Mouse (Mus musculus) forebrain, embryonic 10.5 days (tissue): ENCODE measurements around the gene Mex3b. TPM values are rescaled to one million over a fixed set of nuclear protein-coding genes. Genes with fewer than 3 reads are reported as not detected.

Experiments
- DNase-seq: peaks from one replicate; pipeline ENCODE4 v3.0.0-alpha.2; 2017; ENCODE audit warnings: low spot score; ENCODE audit errors: extremely low spot score
- H3K27ac ChIP-seq: fragments of 300-500 bp; sonication (generic); 2 replicates; pipeline ENCODE4 v1.5.1; 2016; ENCODE audit warnings: mild to moderate bottlenecking
- H3K27me3 ChIP-seq: fragments of 300-500 bp; sonication (generic); 2 replicates; pipeline ENCODE4 v1.6.1; 2016; ENCODE audit warnings: mild to moderate bottlenecking; ENCODE audit not compliant: poor library complexity, severe bottlenecking
- H3K36me3 ChIP-seq: fragments of 300-500 bp; sonication (generic); replicated peaks from 2 replicates; pipeline ENCODE4 v1.6.1; 2016; ENCODE audit warnings: mild to moderate bottlenecking, moderate library complexity
- H3K4me1 ChIP-seq: fragments of 300-500 bp; sonication (generic); 2 replicates; pipeline ENCODE4 v1.6.1; 2016
- H3K4me3 ChIP-seq: fragments of 300-500 bp; sonication (generic); 2 replicates; pipeline ENCODE4 v1.5.1; 2016; ENCODE audit warnings: mild to moderate bottlenecking, moderate library complexity
- H3K9me3 ChIP-seq: fragments of 300-500 bp; sonication (generic); 2 replicates; pipeline ENCODE4 v1.6.1; 2016; ENCODE audit warnings: mild to moderate bottlenecking, moderate library complexity
- WGBS: fragments of 180-500 bp; shearing (Covaris S2); methylation state at CpG from one replicate; pipeline ENCODE4 v1.1.7; 2016; 5-methylcytosine and 5-hydroxymethylcytosine counted together
- polyA plus RNA-seq: library from polyadenylated mRNA; unstranded; fragments of >200 nt; fragmentation: Nextera tagmentation; extraction: Ambion mirVana; gene quantifications from 2 replicates; pipeline ENCODE4 v1.2.1, GENCODE M21; 2016

Mex3b gene
- 23.8 and 24.2 TPM in 2 replicates for polyA plus RNA-seq

GRCm38 (mm10) chr7:82867271-82868121 lies at the start of gene Mex3b:
Mex3b (plus strand) TSS chr7:82867333.
- peak within 1 kb of the TSS; percentile 99 for H3K4me3 ChIP-seq
- peaks cover 36% of the 10 kb centered on the region for H3K36me3 ChIP-seq
- peaks cover 52% of the 10 kb centered on the region for H3K4me1 ChIP-seq
- DNase-seq = peak; percentile 58
- H3K27ac ChIP-seq = peak within 1 kb of the TSS; percentile 100
- WGBS = under 1% methylated on average over 82 of the region's 87 CpGs
- no peaks in the 10 kb centered on the region for H3K9me3 ChIP-seq
- H3K27me3 ChIP-seq = no peaks in the 10 kb centered on the region

GRCm38 (mm10) chr7:82819541-82819940 lies 47.6 kb upstream of the Mex3b start:
- DNase-seq = no peak

GRCm38 (mm10) chr7:82820661-82821060 lies 46.5 kb upstream of the Mex3b start:
- no peaks in the 10 kb centered on the region for H3K27me3 ChIP-seq
- DNase-seq = no peak
- peaks cover 8% of the 10 kb centered on the region for H3K9me3 ChIP-seq
- 80% methylated on average over 4 of the region's 4 CpGs for WGBS
- H3K4me1 ChIP-seq = no peaks in the 10 kb centered on the region
- no peak overlapping the region for H3K27ac ChIP-seq
- H3K36me3 ChIP-seq = no peaks in the 10 kb centered on the region
- no peak overlapping the region for H3K4me3 ChIP-seq

More at GRCm38 (mm10) chr7:82819541-82819940, 47.6 kb upstream of the Mex3b start:
- WGBS = 90% methylated on average over 7 of the region's 7 CpGs
- no peaks in the 10 kb centered on the region for H3K4me1 ChIP-seq
- H3K27ac ChIP-seq = no peak overlapping the region
- H3K27me3 ChIP-seq = no peaks in the 10 kb centered on the region
- no peaks in the 10 kb centered on the region for H3K36me3 ChIP-seq
- H3K4me3 ChIP-seq = no peak overlapping the region
- peaks cover 8% of the 10 kb centered on the region for H3K9me3 ChIP-seq

- no peaks in the 10 kb centered on the region for H3K27me3 ChIP-seq
- H3K27ac ChIP-seq = no peak overlapping the region
- no peaks in the 10 kb centered on the region for H3K4me1 ChIP-seq
- no peak for DNase-seq
- H3K4me3 ChIP-seq = no peak overlapping the region
- H3K36me3 ChIP-seq = no peaks in the 10 kb centered on the region
- H3K9me3 ChIP-seq = peaks cover 7% of the 10 kb centered on the region
- 78% methylated on average over 3 of the region's 3 CpGs for WGBS
Observed at GRCm38 (mm10) chr7:82821501-82821900, 45.6 kb upstream of the Mex3b start.

- WGBS = 68% methylated on average over 1 of the region's 1 CpGs
- no peak overlapping the region for H3K4me3 ChIP-seq
- no peak overlapping the region for H3K27ac ChIP-seq
- DNase-seq = no peak
- no peaks in the 10 kb centered on the region for H3K9me3 ChIP-seq
- no peaks in the 10 kb centered on the region for H3K27me3 ChIP-seq
- no peaks in the 10 kb centered on the region for H3K36me3 ChIP-seq
- H3K4me1 ChIP-seq = no peaks in the 10 kb centered on the region
Observed at GRCm38 (mm10) chr7:82822528-82822927, 44.6 kb upstream of the Mex3b start.

GRCm38 (mm10) chr7:82828193-82828592 lies 38.9 kb upstream of the Mex3b start:
- Histone ChIP-seq H3K4me1 (no peaks in the 10 kb centered on the region), H3K27ac (no peak overlapping the region), H3K27me3 (no peaks in the 10 kb centered on the region), H3K4me3 (no peak overlapping the region), H3K36me3 (no peaks in the 10 kb centered on the region), H3K9me3 (no peaks in the 10 kb centered on the region)
- 68% methylated on average over 2 of the region's 2 CpGs for WGBS
- DNase-seq = no peak

GRCm38 (mm10) chr7:82829516-82829915 lies 37.6 kb upstream of the Mex3b start:
- H3K4me1 ChIP-seq = no peaks in the 10 kb centered on the region
- no peak overlapping the region for H3K27ac ChIP-seq
- H3K9me3 ChIP-seq = no peaks in the 10 kb centered on the region
- no peak for DNase-seq
- no peaks in the 10 kb centered on the region for H3K27me3 ChIP-seq
- WGBS = 87% methylated on average over 3 of the region's 3 CpGs
- no peak overlapping the region for H3K4me3 ChIP-seq
- H3K36me3 ChIP-seq = no peaks in the 10 kb centered on the region

GRCm38 (mm10) chr7:82834471-82834870 lies 32.7 kb upstream of the Mex3b start:
- peaks cover 7% of the 10 kb centered on the region; the same call in 1 of the 2 replicates for H3K4me1 ChIP-seq

GRCm38 (mm10) chr7:82838414-82838813 lies 28.7 kb upstream of the Mex3b start:
- Histone ChIP-seq H3K36me3 (no peaks in the 10 kb centered on the region), H3K4me3 (no peak overlapping the region), H3K27ac (no peak overlapping the region), H3K4me1 (peaks cover 20% of the 10 kb centered on the region), H3K27me3 (no peaks in the 10 kb centered on the region), H3K9me3 (no peaks in the 10 kb centered on the region)
- DNase-seq = no peak
- WGBS = 61% methylated on average over 1 of the region's 1 CpGs

More at GRCm38 (mm10) chr7:82834471-82834870, 32.7 kb upstream of the Mex3b start:
- Histone ChIP-seq H3K27me3 (no peaks in the 10 kb centered on the region), H3K36me3 (no peaks in the 10 kb centered on the region), H3K4me3 (no peak overlapping the region), H3K9me3 (no peaks in the 10 kb centered on the region), H3K27ac (no peak overlapping the region)
- WGBS = 80% methylated on average over 4 of the region's 4 CpGs
- no peak for DNase-seq

- Histone ChIP-seq H3K9me3 (no peaks in the 10 kb centered on the region), H3K4me1 (peaks cover 20% of the 10 kb centered on the region), H3K36me3 (no peaks in the 10 kb centered on the region), H3K4me3 (no peak overlapping the region), H3K27ac (no peak overlapping the region), H3K27me3 (no peaks in the 10 kb centered on the region)
- 80% methylated on average over 11 of the region's 11 CpGs for WGBS
- no peak for DNase-seq
Observed at GRCm38 (mm10) chr7:82838965-82839675, 28.0 kb upstream of the Mex3b start.

- Histone ChIP-seq H3K36me3 (no peaks in the 10 kb centered on the region), H3K4me1 (peaks cover 23% of the 10 kb centered on the region), H3K9me3 (no peaks in the 10 kb centered on the region), H3K27me3 (no peaks in the 10 kb centered on the region), H3K27ac (peak overlapping the region; percentile 45), H3K4me3 (no peak overlapping the region)
- 54% methylated on average over 10 of the region's 10 CpGs for WGBS
- no peak for DNase-seq
Observed at GRCm38 (mm10) chr7:82842222-82842920, 24.8 kb upstream of the Mex3b start.

GRCm38 (mm10) chr7:82850756-82851155 lies 16.4 kb upstream of the Mex3b start:
- Histone ChIP-seq H3K27me3 (no peaks in the 10 kb centered on the region), H3K4me1 (peaks cover 36% of the 10 kb centered on the region), H3K27ac (no peak overlapping the region), H3K4me3 (no peak overlapping the region), H3K36me3 (no peaks in the 10 kb centered on the region), H3K9me3 (no peaks in the 10 kb centered on the region)
- WGBS = 84% methylated on average over 3 of the region's 3 CpGs
- DNase-seq = no peak
